Mouse (Mus musculus) ES-E14 (cell line): ENCODE results near the gene Gnl1. TPM values are rescaled to one million over a fixed set of nuclear protein-coding genes. Genes with fewer than 3 reads are reported as not detected.

Source experiments
- DNase-seq: peaks from one replicate; pipeline ENCODE4 v3.0.0-alpha.2; 2013; ENCODE audit warnings: low read depth, low spot score
- H3K27ac ChIP-seq: 2 replicates; pipeline ENCODE4 v1.5.1; 2012; ENCODE audit warnings: low read depth, mild to moderate bottlenecking, low read length, moderate library complexity, mixed read lengths; ENCODE audit not compliant: poor library complexity, insufficient read depth, severe bottlenecking
- H3K36me3 ChIP-seq: 2 replicates; pipeline ENCODE4 v1.6.1; 2012; ENCODE audit warnings: mild to moderate bottlenecking, low read length, moderate library complexity, mixed read lengths; ENCODE audit not compliant: control insufficient read depth, poor library complexity, insufficient read depth, severe bottlenecking
- H3K4me1 ChIP-seq, 2 experiments: fragments of 150-350 bp in 1 of 2; sonication (generic) in 1 of 2; 2 replicates each; pipeline ENCODE4 v1.6.1; 2012; ENCODE audit warnings: low read length in 2 of 2, mild to moderate bottlenecking in 1 of 2, mixed read lengths in 1 of 2; ENCODE audit not compliant: control insufficient read depth in 2 of 2, insufficient read depth in 2 of 2, poor library complexity in 1 of 2
- H3K4me3 ChIP-seq, 2 experiments: fragments of 150-350 bp in 1 of 2; sonication (generic) in 1 of 2; 2 replicates each; pipeline ENCODE4 v1.5.1; 2012; ENCODE audit warnings: low read length in 2 of 2, low read depth in 1 of 2, mild to moderate bottlenecking in 1 of 2, mixed read lengths in 1 of 2; ENCODE audit not compliant: insufficient read depth in 1 of 2, poor library complexity in 1 of 2, severe bottlenecking in 1 of 2
- H3K9ac ChIP-seq: 2 replicates; pipeline ENCODE4 v1.6.1; 2012; ENCODE audit warnings: low read depth, mild to moderate bottlenecking, low read length, mixed read lengths; ENCODE audit not compliant: poor library complexity, insufficient read depth, severe bottlenecking
- H3K9me3 ChIP-seq: fragments of 150-350 bp; sonication (generic); 2 replicates; pipeline ENCODE4 v1.6.1; 2012; ENCODE audit warnings: low read depth, mild to moderate bottlenecking, low read length; ENCODE audit not compliant: control insufficient read depth, insufficient read depth
- CHD2 ChIP-seq: IDR thresholded peaks from 2 replicates; pipeline ENCODE4 v1.6.1; 2014; ENCODE audit warnings: mild to moderate bottlenecking, low read depth, low read length, inconsistent platforms
- HCFC1 ChIP-seq: IDR thresholded peaks from 2 replicates; pipeline ENCODE4 v1.6.1; 2012; ENCODE audit warnings: low read length, inconsistent platforms, borderline replicate concordance; ENCODE audit not compliant: insufficient read depth
- MAFK ChIP-seq: IDR thresholded peaks from 2 replicates; pipeline ENCODE4 v1.6.1; 2014; ENCODE audit warnings: mild to moderate bottlenecking, low read depth, low read length, inconsistent platforms; ENCODE audit not compliant: insufficient read depth
- ZC3H11A ChIP-seq: IDR thresholded peaks from 2 replicates; pipeline ENCODE4 v1.6.1; 2012; ENCODE audit warnings: low read depth, mild to moderate bottlenecking, inconsistent platforms, low read length, borderline replicate concordance
- ZNF384 ChIP-seq: IDR thresholded peaks from 2 replicates; pipeline ENCODE4 v1.6.1; 2012; ENCODE audit warnings: low read depth, low read length, inconsistent platforms
- in situ Hi-C, 2 experiments: fragments of 600-800 bp; cut with MboI; formaldehyde crosslinking; loops; one replicate each; pipeline ENCODE4 v1.15.1; 2025; ENCODE audit warnings: low sequenced_read_pairs in 2 of 2, inconsistent platforms in 1 of 2; ENCODE audit not compliant: unreplicated experiment in 2 of 2
- total RNA-seq: library from RNA; depleted of rRNA; stranded (reverse); fragments of 300-350 nt; gene quantifications from 2 replicates; pipeline ENCODE4 v1.2.3, GENCODE M21; 2012

Gene Gnl1
- total RNA-seq, 1 experiment, result 51.6 TPM

DNA sequence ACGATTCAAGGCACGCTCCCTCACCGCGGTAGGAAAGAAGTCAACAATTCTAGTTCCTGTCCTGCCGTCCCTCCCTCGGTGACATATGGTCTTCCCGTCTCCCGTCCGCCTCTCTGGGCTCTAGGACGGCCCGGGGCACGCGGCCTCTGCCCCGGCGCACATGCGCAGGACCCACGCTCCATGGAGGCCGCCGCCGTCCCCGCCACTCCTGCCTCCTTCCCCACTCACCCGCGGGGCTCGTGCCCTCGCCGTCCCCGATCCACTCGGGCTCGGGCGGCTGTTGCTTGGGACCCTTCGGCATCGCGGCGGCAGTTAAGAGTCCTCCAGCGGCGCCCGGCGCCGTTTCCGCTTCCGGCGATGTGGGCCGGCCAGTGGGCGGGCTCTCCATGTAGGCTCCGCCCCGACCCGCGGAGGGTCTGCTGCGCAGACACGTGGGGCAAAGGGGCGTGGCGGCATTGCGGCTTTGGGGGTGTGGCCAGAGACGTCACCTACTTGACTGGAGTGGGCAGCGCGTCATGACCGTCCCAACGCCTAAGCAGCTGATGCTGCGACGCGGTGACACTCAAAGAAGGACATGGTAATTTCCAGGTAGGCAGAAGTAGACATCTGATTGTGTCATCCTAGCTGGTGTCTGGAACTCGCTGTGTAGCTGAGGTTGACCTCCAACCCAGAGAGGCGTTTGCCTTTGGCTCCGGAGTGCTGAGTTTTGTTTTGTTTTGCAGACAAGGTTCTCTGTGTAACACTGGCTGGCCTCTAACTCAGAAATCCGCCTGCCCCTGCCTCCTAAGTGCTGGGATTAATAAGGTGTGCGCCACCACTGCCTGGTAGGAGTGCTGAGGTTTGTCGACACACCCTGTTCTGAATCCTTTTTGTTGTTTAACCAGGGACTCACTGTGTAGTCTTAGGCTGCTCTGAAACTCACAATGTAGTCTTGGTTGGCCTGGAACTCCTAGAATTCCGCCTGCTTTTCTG, 9.9 kb upstream of the Gnl1 start, which contains the start of gene Abcf1:
Gene Abcf1, minus strand, starts transcription at position 344 of the 972 bp plus-strand sequence.
- in situ Hi-C loops, result no loop called here
- DNase-seq, result peak; percentile 93
- TF ChIP-seq HCFC1 (peak; percentile 57; the same call in 1 of the 2 replicates), MAFK (no peak)
- H3K9ac ChIP-seq, result peak within 1 kb of the TSS; percentile 90
- H3K4me3 ChIP-seq, result peak within 1 kb of the TSS; percentile 81 to 99
- H3K36me3 ChIP-seq, result peaks cover 33% of the 10 kb centered on the region
- H3K4me1 ChIP-seq, result peaks cover 0 to 10% of the 10 kb centered on the region in 2 experiments; a peak in 1 of 4 replicates
- H3K9me3 ChIP-seq, result no peaks in the 10 kb centered on the region
- no peak within 1 kb of the TSS for H3K27ac ChIP-seq

DNA sequence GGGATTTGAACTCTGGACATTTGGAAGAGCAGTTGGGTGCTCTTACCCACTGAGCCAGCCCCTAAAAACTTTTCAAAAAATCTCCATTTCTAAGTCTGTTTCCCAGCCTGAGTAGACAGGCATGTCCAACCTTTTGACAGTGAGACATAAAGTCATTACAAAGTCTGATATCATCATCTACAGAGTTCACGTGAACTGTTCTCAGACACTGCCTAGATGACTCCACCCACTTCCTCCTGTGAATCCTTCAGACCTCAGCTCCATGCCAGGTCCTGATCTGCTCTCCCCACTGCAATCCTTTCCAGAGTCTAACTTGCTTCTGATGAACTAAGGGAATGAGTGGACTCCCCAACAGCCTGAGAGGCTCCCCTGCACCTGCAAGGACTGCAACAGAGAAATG, 7.5 kb upstream of the Gnl1 start:
- TF ChIP-seq HCFC1 (no peak), ZNF384 (no peak), MAFK (no peak), ZC3H11A (no peak), CHD2 (no peak)
- H3K36me3 ChIP-seq, result peaks cover 22% of the 10 kb centered on the region

DNA sequence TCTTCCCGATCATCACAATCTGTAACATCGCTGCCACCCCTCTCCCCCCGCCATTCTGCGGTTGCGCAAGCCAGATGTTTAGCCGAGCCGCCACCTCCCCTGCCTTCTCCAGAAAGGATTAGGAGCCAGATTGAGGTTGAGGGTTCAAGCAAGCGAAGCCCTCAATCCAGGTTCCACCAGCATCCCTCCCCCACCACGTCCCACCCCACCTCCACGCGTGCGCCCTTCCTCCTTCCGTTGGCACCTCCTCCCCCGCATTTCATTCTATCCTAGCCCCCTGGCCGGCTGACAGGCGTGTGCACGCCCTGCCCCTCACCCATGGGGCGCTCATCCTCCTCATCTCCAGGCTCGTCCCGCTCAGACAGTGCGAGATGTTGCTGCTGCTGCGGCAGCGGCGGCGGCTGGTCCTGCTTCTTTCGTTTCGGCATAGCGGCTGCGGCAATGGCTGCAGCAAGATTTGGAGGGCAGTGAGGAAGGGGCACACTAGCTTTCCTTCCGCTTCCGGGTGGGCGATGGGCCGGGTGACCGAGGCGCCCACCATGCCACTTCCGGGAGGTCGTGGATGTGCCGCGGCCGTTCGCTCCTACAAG, 745 bp upstream of the Gnl1 start:
- Histone ChIP-seq H3K27ac (peak overlapping the region; percentile 89), H3K9me3 (no peaks in the 10 kb centered on the region), H3K4me3 (peak overlapping the region; percentile 91 to 93), H3K9ac (peak overlapping the region; percentile 88), H3K36me3 (peaks cover 26% of the 10 kb centered on the region), H3K4me1 (peaks cover 0 to 13% of the 10 kb centered on the region in 2 experiments; a peak in 2 of 4 replicates)
- no peak for TF ChIP-seq ZNF384
- TF ChIP-seq MAFK, result no peak
- in situ Hi-C loops, result loop anchor here in 1 of 2 experiments (25.0 kb wide), 1 partner anchor 133 kb away; the partner anchor contains the start of gene Gm19684
- peak; percentile 57 for DNase-seq

More for the DNA sequence above, 7.5 kb upstream of the Gnl1 start:
- no peak for DNase-seq
- Histone ChIP-seq H3K4me3 (no peak overlapping the region), H3K9me3 (no peaks in the 10 kb centered on the region), H3K27ac (no peak overlapping the region), H3K4me1 (peaks cover 0 to 10% of the 10 kb centered on the region in 2 experiments; a peak in 1 of 4 replicates), H3K9ac (no peak overlapping the region)
- in situ Hi-C loops, result no loop called here

DNA sequence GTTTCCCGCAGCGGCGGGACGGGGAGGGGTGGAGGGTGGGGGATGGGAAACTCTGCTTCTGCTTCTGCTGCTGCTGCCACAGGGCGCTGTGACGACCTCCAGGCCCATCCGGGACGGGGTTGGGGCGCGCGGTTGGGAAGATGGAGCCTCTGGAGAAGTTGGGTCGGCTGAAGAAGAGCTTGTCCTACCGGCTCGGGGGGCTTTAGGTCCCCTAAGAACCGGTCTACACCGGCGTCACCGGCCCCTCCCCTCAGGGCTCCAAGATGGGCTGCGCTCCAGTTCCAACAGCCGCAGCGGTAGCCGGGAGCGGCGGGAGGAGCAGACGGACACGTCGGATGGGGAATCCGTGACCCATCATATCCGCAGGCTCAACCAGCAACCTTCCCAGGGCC, 708 bp downstream of the Gnl1 start:
- in situ Hi-C loops, result loop anchor here in 1 of 2 experiments (25.0 kb wide), 1 partner anchor 132 kb away; the partner anchor contains the start of gene Gm19684
- H3K36me3 ChIP-seq, result peaks cover 23% of the 10 kb centered on the region
- H3K9me3 ChIP-seq, result no peaks in the 10 kb centered on the region
- no peak for DNase-seq
- H3K27ac ChIP-seq, result peak overlapping the region; percentile 89; the same call in 1 of the 2 replicates
- peak overlapping the region; percentile 91 to 93 for H3K4me3 ChIP-seq
- no peak for TF ChIP-seq CHD2
- no peak for TF ChIP-seq MAFK
- no peak for TF ChIP-seq HCFC1
- no peak for TF ChIP-seq ZC3H11A
- TF ChIP-seq ZNF384, result no peak
- peak overlapping the region; percentile 82 for H3K9ac ChIP-seq
- H3K4me1 ChIP-seq, result peaks cover 0 to 13% of the 10 kb centered on the region in 2 experiments; a peak in 2 of 4 replicates
